Mouse (Mus musculus) liver, embryonic 16.5 days (tissue): ENCODE results near the gene Smad9. TPM values are rescaled to one million over a fixed set of nuclear protein-coding genes. Genes with fewer than 3 reads are reported as not detected.

Experiments used
- polyA plus RNA-seq: library from polyadenylated mRNA; unstranded; fragments of >200 nt; fragmentation: Nextera tagmentation; extraction: Ambion mirVana; gene quantifications from 2 replicates; pipeline ENCODE4 v1.2.1, GENCODE M21; 2015

Gene Smad9
- polyA plus RNA-seq, 1 experiment from 2014 or later: 0.04 TPM

Other genes starting within 250 kb of the Smad9 start
- gene Supt20, start 62.8 kb upstream of the Smad9 start, polyA plus RNA-seq: 30.2 and 30.3 TPM in 2 replicates
- gene Gm21958, start 41.2 kb upstream of the Smad9 start, polyA plus RNA-seq: not detected in 2 replicates
- 52.2 and 57.2 TPM in 2 replicates for gene Exosc8, start 20.2 kb upstream of the Smad9 start, polyA plus RNA-seq
- gene Alg5, start 20.0 kb upstream of the Smad9 start, polyA plus RNA-seq: 19.0 and 22.5 TPM in 2 replicates
- gene Rfxap, start 52.2 kb downstream of the Smad9 start, polyA plus RNA-seq: 12.4 and 12.8 TPM in 2 replicates
- gene Sertm1, start 160.3 kb downstream of the Smad9 start, polyA plus RNA-seq: 0.28 and 0.42 TPM in 2 replicates